Mouse (Mus musculus): ENCODE data around the gene Nfatc3. TPM values are rescaled to one million over a fixed set of nuclear protein-coding genes. Genes with fewer than 3 reads are reported as not detected.

Gene Nfatc3
- polyA plus RNA-seq, 1 experiment from 2014 or later, result 22.3 TPM

GRCm38 (mm10) chr8:106126055-106126454, 67.4 kb downstream of the Nfatc3 start:
- peaks cover 19% of the 10 kb centered on the region; the same call in 1 of the 2 replicates for H3K36me3 ChIP-seq (ENCODE audit: inconsistent target)

DNA sequence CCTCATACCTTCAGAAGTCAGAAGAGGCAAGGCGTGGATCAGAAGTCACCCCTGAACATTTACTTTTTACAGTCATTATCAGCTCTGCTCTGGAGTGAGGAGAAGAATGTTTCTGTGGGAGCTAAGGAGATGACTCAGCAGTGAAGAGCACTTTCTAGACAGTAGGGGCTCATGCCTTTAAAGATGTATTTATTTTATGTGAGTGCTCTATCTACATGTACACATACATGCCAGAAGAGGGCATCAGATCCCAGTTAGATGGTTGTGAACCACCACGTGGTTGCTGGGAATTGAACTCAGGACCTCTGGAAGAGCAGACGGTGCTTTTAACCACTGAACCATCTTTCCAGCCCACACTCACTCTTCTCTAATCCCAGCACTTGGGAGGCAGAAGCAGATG, 68.4 kb downstream of the Nfatc3 start:
- Histone ChIP-seq H3K36me3 (ENCODE audit: inconsistent target) (peaks cover 19% of the 10 kb centered on the region; the same call in 1 of the 2 replicates), H3K4me3 (ENCODE audit: inconsistent target) (no peak overlapping the region), H3K79me2 (ENCODE audit: inconsistent target) (no peaks in the 10 kb centered on the region), H3K27ac (no peak overlapping the region)
- WGBS (ENCODE audit: missing documents), result 77% methylated on average over 3 of the region's 3 CpGs

More at GRCm38 (mm10) chr8:106126055-106126454, 67.4 kb downstream of the Nfatc3 start:
- 92% methylated on average over 1 of the region's 1 CpGs for WGBS (ENCODE audit: missing documents)
- Histone ChIP-seq H3K27ac (no peak overlapping the region), H3K4me3 (ENCODE audit: inconsistent target) (no peak overlapping the region), H3K79me2 (ENCODE audit: inconsistent target) (no peaks in the 10 kb centered on the region)

GRCm38 (mm10) chr8:106127882-106128410, 69.3 kb downstream of the Nfatc3 start:
- Histone ChIP-seq H3K79me2 (ENCODE audit: inconsistent target) (no peaks in the 10 kb centered on the region), H3K36me3 (ENCODE audit: inconsistent target) (peaks cover 19% of the 10 kb centered on the region; the same call in 1 of the 2 replicates), H3K4me3 (ENCODE audit: inconsistent target) (no peak overlapping the region), H3K27ac (no peak overlapping the region)
- WGBS (ENCODE audit: missing documents), result 95% methylated on average over 10 of the region's 10 CpGs

GRCm38 (mm10) chr8:106129232-106129930, 70.7 kb downstream of the Nfatc3 start:
- Histone ChIP-seq H3K4me3 (ENCODE audit: inconsistent target) (no peak overlapping the region), H3K36me3 (ENCODE audit: inconsistent target) (peaks cover 19% of the 10 kb centered on the region; the same call in 1 of the 2 replicates), H3K79me2 (ENCODE audit: inconsistent target) (no peaks in the 10 kb centered on the region), H3K27ac (no peak overlapping the region)

- H3K27ac ChIP-seq, result no peak overlapping the region
- WGBS (ENCODE audit: missing documents), result 86% methylated on average over 2 of the region's 2 CpGs
- H3K36me3 ChIP-seq (ENCODE audit: inconsistent target), result peaks cover 19% of the 10 kb centered on the region; the same call in 1 of the 2 replicates
These were observed 71.4 kb downstream of the Nfatc3 start for GRCm38 (mm10) chr8:106129997-106130396.

GRCm38 (mm10) chr8:106130505-106130904, 71.9 kb downstream of the Nfatc3 start:
- no peak overlapping the region for H3K27ac ChIP-seq
- no peaks in the 10 kb centered on the region for H3K79me2 ChIP-seq (ENCODE audit: inconsistent target)
- WGBS (ENCODE audit: missing documents), result 91% methylated on average over 2 of the region's 2 CpGs
- H3K4me3 ChIP-seq (ENCODE audit: inconsistent target), result no peak overlapping the region
- H3K36me3 ChIP-seq (ENCODE audit: inconsistent target), result peaks cover 19% of the 10 kb centered on the region; the same call in 1 of the 2 replicates

More at GRCm38 (mm10) chr8:106129997-106130396, 71.4 kb downstream of the Nfatc3 start:
- H3K4me3 ChIP-seq (ENCODE audit: inconsistent target), result no peak overlapping the region
- no peaks in the 10 kb centered on the region for H3K79me2 ChIP-seq (ENCODE audit: inconsistent target)

- Histone ChIP-seq H3K4me3 (ENCODE audit: inconsistent target) (no peak overlapping the region), H3K36me3 (ENCODE audit: inconsistent target) (peaks cover 19% of the 10 kb centered on the region; the same call in 1 of the 2 replicates), H3K79me2 (ENCODE audit: inconsistent target) (no peaks in the 10 kb centered on the region), H3K27ac (no peak overlapping the region)
- 98% methylated on average over 4 of the region's 4 CpGs for WGBS (ENCODE audit: missing documents)
These were observed 72.4 kb downstream of the Nfatc3 start for GRCm38 (mm10) chr8:106131021-106131420.

DNA sequence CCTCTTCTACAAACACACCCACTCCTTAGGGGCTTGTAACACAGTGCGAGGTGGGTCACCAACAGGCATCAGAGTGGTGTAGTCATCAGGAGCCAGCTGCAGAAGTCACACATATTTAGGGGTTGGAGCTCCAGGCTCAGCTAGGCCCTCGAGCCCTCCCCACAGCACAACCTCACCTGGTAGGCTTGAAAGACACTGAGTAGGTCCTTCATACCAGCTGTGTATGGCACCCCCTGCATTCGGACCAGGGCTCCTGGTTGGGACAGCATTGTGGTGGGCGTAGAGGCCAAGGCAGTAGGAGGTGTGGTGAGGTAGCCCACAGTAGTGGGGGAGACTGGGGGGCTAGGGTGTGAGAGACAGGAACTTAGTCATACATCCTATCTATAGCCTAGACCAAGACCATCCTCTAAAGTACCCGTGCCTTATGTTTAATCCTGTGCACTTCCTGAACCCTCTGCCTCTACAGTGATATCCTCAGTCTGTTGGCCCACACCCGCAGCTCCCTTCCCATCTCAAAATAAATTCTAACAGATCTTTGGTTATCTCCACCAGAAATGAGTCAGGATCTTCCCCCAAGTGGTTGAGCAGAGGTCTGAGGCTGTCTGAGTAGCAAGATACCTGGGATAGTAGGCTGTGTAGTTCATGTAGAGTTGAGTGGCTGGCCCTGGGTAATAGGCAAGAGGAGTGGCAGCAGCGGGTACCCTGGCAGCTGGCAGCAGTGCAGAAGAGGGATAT, 73.0 kb downstream of the Nfatc3 start:
- H3K36me3 ChIP-seq (ENCODE audit: inconsistent target), result peaks cover 19% of the 10 kb centered on the region; the same call in 1 of the 2 replicates
- 79% methylated on average over 7 of the region's 7 CpGs for WGBS (ENCODE audit: missing documents)
- no peak overlapping the region for H3K4me3 ChIP-seq (ENCODE audit: inconsistent target)
- no peak overlapping the region for H3K27ac ChIP-seq
- no peaks in the 10 kb centered on the region for H3K79me2 ChIP-seq (ENCODE audit: inconsistent target)

DNA sequence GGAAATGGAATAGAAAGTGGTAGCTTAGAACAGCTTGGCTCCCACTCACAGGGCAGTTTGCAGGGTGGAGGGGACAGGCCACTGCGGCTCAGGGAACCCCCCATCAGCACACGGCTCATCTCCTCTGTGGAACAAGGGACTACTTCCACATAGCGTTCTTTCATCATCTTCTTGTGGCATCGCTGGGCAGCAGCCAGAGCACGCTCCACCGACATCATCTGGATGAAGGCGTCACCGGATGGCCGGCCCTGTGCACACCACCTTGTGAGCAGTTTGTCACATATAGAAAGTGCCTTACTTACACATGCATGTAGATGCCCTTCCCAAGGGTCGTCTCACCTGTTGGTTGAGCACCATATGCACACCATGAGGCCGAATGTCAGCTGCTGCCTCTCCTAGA, 73.7 kb downstream of the Nfatc3 start:
- Histone ChIP-seq H3K36me3 (ENCODE audit: inconsistent target) (peaks cover 19% of the 10 kb centered on the region; the same call in 1 of the 2 replicates), H3K79me2 (ENCODE audit: inconsistent target) (no peaks in the 10 kb centered on the region), H3K27ac (no peak overlapping the region), H3K4me3 (ENCODE audit: inconsistent target) (no peak overlapping the region)
- WGBS (ENCODE audit: missing documents), result 74% methylated on average over 10 of the region's 11 CpGs

GRCm38 (mm10) chr8:106133526-106133925, 74.9 kb downstream of the Nfatc3 start:
- peaks cover 17% of the 10 kb centered on the region; the same call in 1 of the 2 replicates for H3K36me3 ChIP-seq (ENCODE audit: inconsistent target)
- no peak overlapping the region for H3K27ac ChIP-seq
- no peak overlapping the region for H3K4me3 ChIP-seq (ENCODE audit: inconsistent target)
- H3K79me2 ChIP-seq (ENCODE audit: inconsistent target), result no peaks in the 10 kb centered on the region
- WGBS (ENCODE audit: missing documents), result 79% methylated on average over 13 of the region's 13 CpGs

DNA sequence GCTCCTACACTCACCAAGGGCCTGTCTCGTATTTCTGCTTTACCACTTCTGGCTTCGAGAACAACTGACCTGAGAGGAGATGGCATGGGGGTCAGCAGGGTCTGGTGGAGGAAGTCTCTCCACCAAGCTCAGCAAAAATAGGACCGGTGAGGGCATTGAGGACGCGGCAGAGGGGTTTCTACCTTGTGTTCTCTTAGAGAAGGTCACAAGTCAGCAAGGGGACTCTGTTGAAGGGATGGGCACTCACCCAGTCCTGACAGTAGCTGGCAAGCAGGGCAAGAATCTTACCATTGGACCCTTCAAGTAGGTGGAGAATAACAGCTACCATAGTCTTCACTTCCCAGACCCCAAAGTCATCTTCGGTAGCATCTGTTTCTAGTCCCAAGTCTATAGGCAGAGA, 75.3 kb downstream of the Nfatc3 start:
- Histone ChIP-seq H3K36me3 (ENCODE audit: inconsistent target) (peaks cover 12% of the 10 kb centered on the region; the same call in 1 of the 2 replicates), H3K79me2 (ENCODE audit: inconsistent target) (no peaks in the 10 kb centered on the region), H3K4me3 (ENCODE audit: inconsistent target) (no peak overlapping the region), H3K27ac (no peak overlapping the region)
- WGBS (ENCODE audit: missing documents), result 87% methylated on average over 6 of the region's 6 CpGs

DNA sequence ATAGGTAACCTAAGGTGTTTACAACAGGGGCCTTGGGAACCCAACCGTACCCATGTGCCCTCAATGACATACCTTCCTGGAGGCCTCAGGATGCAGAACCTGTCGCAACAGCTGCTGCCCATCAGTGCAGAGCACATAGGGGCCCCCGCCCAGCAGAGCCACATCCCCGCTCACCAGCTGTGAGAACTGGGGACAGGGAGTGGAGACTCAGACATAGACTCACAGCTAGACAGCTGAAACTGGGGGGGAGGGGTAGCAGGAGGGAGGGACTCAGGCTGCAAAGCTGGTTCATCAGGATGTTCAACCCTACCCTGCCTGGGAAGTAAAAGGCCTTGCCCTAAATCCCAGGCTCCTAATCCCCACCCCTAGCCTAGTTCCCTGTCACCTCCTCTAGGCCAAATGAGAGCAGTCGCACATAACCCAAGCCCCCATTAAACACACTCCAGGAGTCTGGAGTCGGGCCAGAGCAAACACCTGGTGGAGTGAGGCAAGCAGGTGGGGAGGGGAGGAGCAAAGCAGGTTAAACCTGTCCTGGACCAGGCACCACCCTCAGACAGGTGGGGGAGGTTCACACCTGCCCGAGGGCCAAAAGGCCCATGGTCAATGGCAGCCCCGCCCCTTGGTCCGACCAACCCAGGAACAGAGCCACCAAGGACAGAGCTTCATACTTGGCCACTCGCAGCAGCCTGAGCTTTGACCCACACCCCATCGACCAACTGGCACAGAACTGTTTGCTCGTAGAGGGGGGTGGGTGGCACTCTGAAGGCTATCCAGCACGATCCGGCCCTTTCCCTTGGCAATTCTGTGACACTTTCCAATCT, 76.3 kb downstream of the Nfatc3 start:
- Histone ChIP-seq H3K36me3 (ENCODE audit: inconsistent target) (peaks cover 2% of the 10 kb centered on the region; the same call in 1 of the 2 replicates), H3K27ac (no peak overlapping the region), H3K4me3 (ENCODE audit: inconsistent target) (no peak overlapping the region), H3K79me2 (ENCODE audit: inconsistent target) (no peaks in the 10 kb centered on the region)
- 69% methylated on average over 13 of the region's 14 CpGs for WGBS (ENCODE audit: missing documents)

DNA sequence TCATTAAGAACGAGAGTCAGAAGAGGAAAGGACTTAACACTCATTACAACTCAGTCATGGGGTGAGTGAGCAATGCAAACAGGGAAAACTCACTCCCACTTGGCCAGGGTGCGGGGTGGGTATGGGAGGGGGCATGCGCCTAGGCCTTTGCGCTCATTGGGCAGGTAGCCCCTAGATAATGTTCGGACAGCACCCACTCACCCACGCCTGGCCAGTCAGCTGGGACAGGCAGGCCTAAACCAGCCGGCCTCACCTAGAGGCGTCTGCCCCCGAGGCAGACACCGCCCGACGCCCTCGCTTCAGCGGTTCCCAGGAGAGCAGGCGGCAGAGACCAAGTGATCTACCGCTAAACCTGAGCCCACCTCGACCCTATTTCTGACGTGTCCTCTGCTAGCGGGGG, 77.0 kb downstream of the Nfatc3 start:
- H3K4me3 ChIP-seq (ENCODE audit: inconsistent target), result no peak overlapping the region
- H3K27ac ChIP-seq, result no peak overlapping the region
- no peaks in the 10 kb centered on the region for H3K36me3 ChIP-seq (ENCODE audit: inconsistent target)
- H3K79me2 ChIP-seq (ENCODE audit: inconsistent target), result no peaks in the 10 kb centered on the region
- 22% methylated on average over 16 of the region's 19 CpGs for WGBS (ENCODE audit: missing documents)

Measured in macrophage (primary cell).